Mouse (Mus musculus) forelimb bud, embryonic 11.5 days (tissue): ENCODE results near the gene Rxrg.
A peak's percentile ranks its signal among the peaks of the same experiment; 100 is the strongest.

Experiments
- DNase-seq: peaks from one replicate; pipeline ENCODE4 v3.0.0-alpha.2; 2012; ENCODE audit warnings: low read depth, low spot score

Gene Rxrg

GRCm38 (mm10) chr1:167644866-167645537 lies 46.8 kb downstream of the Rxrg start:
- DNase-seq, result peak; percentile 70

- DNase-seq, result peak; percentile 38
These were observed 50.5 kb downstream of the Rxrg start for GRCm38 (mm10) chr1:167648670-167649069.

GRCm38 (mm10) chr1:167649122-167649633 lies 51.0 kb downstream of the Rxrg start:
- no peak for DNase-seq

GRCm38 (mm10) chr1:167652336-167652735 lies 54.2 kb downstream of the Rxrg start:
- DNase-seq, result no peak

- DNase-seq, result no peak
These were observed 60.9 kb downstream of the Rxrg start for GRCm38 (mm10) chr1:167659065-167659464.

GRCm38 (mm10) chr1:167660521-167661101 lies 62.4 kb downstream of the Rxrg start:
- DNase-seq, result no peak

- no peak for DNase-seq
These were observed 62.9 kb downstream of the Rxrg start for GRCm38 (mm10) chr1:167661123-167661522.

- DNase-seq, result no peak
These were observed 65.0 kb downstream of the Rxrg start for GRCm38 (mm10) chr1:167663136-167663535.

- peak; percentile 70 for DNase-seq
These were observed 71.6 kb downstream of the Rxrg start for GRCm38 (mm10) chr1:167669796-167670195.

GRCm38 (mm10) chr1:167672433-167672987 lies 74.3 kb downstream of the Rxrg start:
- no peak for DNase-seq

GRCm38 (mm10) chr1:167679061-167679460 lies 80.9 kb downstream of the Rxrg start:
- no peak for DNase-seq

GRCm38 (mm10) chr1:167688001-167688346 lies 89.8 kb downstream of the Rxrg start:
- DNase-seq, result no peak

- no peak for DNase-seq
These were observed 90.4 kb downstream of the Rxrg start for GRCm38 (mm10) chr1:167688347-167689231.

- no peak for DNase-seq
These were observed 90.9 kb downstream of the Rxrg start, which contains the start of gene Lmx1a for GRCm38 (mm10) chr1:167689232-167689261. Gene Lmx1a, plus strand, starts transcription at chr1:167689237.
